8 mouse cellular contexts compared by ENCODE assay signal in the genomic region with DNA sequence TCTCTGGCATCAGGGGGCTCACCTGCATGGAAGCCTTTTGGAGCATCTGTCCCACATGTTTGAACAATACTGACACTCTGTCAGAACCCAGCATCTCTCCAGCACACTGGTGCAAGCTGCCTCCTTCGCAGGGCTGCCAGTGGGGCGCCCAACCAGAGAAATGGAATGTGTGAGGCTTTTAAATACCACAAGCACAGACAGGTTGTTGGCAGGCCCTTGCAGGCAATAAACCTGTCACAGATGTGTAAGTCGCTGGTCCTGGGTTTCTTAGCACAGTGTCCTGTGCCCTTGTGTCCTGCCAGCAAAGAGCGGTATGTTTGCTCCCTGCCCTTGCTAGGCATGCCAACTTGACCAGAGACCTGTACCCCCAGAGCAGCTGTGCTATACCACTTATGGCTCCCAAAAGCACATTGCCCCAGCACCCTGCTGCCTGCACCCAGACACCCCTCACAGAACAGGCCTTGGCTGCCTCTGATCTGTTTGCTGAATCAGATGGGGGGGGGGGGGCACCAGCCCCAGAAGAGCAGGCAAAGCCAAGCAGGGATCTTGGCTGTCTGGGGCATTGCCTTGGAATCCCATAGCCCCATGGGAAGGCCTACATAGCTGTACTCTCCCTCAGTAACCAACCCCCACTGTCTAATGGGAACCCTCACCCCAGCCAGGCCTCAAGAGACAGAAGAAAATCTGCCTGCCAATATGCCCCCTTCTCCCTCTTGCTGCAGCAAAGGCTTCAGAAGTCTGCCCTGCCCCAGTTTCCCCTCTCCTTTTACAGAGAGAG.
DNase-seq lines count a peak whose midpoint lies in the region; ATAC-seq and TF ChIP-seq lines count a peak whose summit lies in the region.

No protein-coding gene starts in this region.

- peaks cover under 1% of the 10 kb centered on the region; the same call in 1 of the 2 replicates for H3K36me3 ChIP-seq in kidney, postnatal 0 days (ENCODE audit: insufficient read depth, low read length)

- no peak for DNase-seq in layer of hippocampus, adult 2 months (ENCODE audit: low spot score in 2 of 2)
- DNase-seq in layer of hippocampus, postnatal 25 days (ENCODE audit: extremely low spot score in 1 of 2, low spot score in 1 of 2), result no peak
- DNase-seq in gastrocnemius, postnatal 14 days, result peak; percentile 75
- DNase-seq in kidney, postnatal 0 days (ENCODE audit: low spot score), result peak; percentile 74
- peak; percentile 51 to 77 for DNase-seq in urinary bladder, adult 18-20 months (ENCODE audit: low spot score in 2 of 2)
- no peak for DNase-seq in cerebellum, adult 9-10 months
- DNase-seq in spleen, adult 12 weeks (ENCODE audit: low spot score), result no peak

- TF ChIP-seq CTCF in layer of hippocampus, adult 2 months (conservative IDR thresholded peaks at IDR 0.05), result no peak
- no peak for TF ChIP-seq CTCF in kidney, postnatal 0 days (IDR thresholded peaks at IDR 0.05; ENCODE audit: low read depth)

- H3K9ac ChIP-seq in kidney, postnatal 0 days (ENCODE audit: low read depth, low read length), result no peak overlapping the region

- no peak overlapping the region for H3K4me2 ChIP-seq in kidney, postnatal 0 days (ENCODE audit: low read length)

- H3K4me3 ChIP-seq in layer of hippocampus, adult 2 months, result no peak overlapping the region
- no peak overlapping the region for H3K4me3 ChIP-seq in kidney, postnatal 0 days (replicated peaks; ENCODE audit: low read depth, low read length)

- H3K9me3 ChIP-seq in kidney, postnatal 0 days (replicated peaks; ENCODE audit: low read length), result no peaks in the 10 kb centered on the region

- 23% methylated on average over 4 of the region's 4 CpGs for WGBS in kidney, postnatal 0 days

- ATAC-seq in kidney, postnatal 0 days (replicated peaks; ENCODE audit: low FRiP score, low read depth), result 0 out of 2 replicates have a peak, but pooled peaks have one; percentile 18
- ATAC-seq in megakaryocyte, adult 5-6 weeks (ENCODE audit: poor library complexity, severe bottlenecking), result no peak

- no peaks in the 10 kb centered on the region; the same call in 1 of the 2 replicates for H3K4me1 ChIP-seq in kidney, postnatal 0 days (replicated peaks; ENCODE audit: insufficient read depth, low read length)

- intact Hi-C loops in gastrocnemius, postnatal 14 days (cut with DNase I; ENCODE audit: low total_unique reads), result no loop called here

- H3K27ac ChIP-seq in layer of hippocampus, adult 2 months, result peak overlapping the region; percentile 75
- no peak overlapping the region; the same call in 1 of the 2 replicates for H3K27ac ChIP-seq in kidney, postnatal 0 days

- H3K27me3 ChIP-seq in kidney, postnatal 0 days (ENCODE audit: insufficient read depth, low read length), result no peaks in the 10 kb centered on the region

Comparison
In these comparisons a context has a peak if more than half of its experiments do, and no peak if none do; other contexts are left out.
1. DNase-seq: peak in gastrocnemius, postnatal 14 days (single experiment), kidney, postnatal 0 days (single experiment) and urinary bladder, adult 18-20 months (2 of 2); none in layer of hippocampus, adult 2 months (0 of 2), layer of hippocampus, postnatal 25 days (0 of 2), cerebellum, adult 9-10 months (single experiment) and spleen, adult 12 weeks (single experiment).